Mouse (Mus musculus): ENCODE measurements at regions not wholly inside any gene's neighbourhood (a gene's known extent, or its start where the extent isn't known, plus 50 kb on each side); places are given as distances from the start of the nearest gene placed in this dataset.

DNA sequence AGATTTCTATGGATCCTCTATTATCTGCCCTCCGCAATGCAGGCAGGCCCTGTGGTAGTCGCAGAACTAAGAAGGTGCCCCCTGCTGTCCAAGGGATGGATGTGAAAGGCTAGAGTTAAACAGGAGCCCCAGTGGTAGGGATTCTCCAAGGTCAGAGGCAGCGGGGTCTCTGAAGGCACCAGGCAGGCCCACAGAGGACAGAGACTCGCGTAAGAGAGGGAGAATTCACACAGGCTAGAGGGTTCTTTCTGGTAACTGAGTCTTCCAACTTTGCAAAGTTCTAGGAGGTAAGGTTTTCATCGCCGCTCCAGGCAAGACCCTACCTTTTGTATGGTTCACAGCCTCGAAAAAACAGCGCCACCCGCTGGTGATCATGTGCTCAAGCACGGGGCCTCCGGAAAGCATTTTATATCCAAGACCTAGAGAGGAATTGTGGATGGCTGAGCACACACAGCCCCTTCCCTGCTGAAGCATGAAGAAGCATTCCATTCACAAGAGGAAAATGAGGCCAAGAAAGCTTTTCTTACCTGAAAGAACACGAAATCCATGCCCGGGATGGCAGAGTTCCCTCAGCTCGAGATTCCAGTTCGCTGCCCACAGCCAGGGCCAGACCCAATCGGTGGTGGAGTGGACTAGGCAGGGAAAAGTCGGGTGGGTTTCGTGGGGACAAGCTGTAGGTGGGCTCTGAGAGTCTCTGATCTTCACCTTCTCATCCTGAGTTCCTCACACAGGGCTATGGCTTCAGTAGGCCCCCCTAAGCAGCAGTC is 102.6 kb upstream of the Csf3r start:
- no peaks in the 10 kb centered on the region for H3K36me3 ChIP-seq
- H3K27me3 ChIP-seq = peaks cover 33% of the 10 kb centered on the region; the same call in 1 of the 2 replicates
- no peak for ATAC-seq (ENCODE audit: borderline replicate concordance, extremely low read depth, low FRiP score, low TSS enrichment)
- no peak overlapping the region for H3K27ac ChIP-seq
- 16% methylated on average over 19 of the region's 19 CpGs for WGBS
- no peaks in the 10 kb centered on the region for H3K9me3 ChIP-seq
- no peak overlapping the region for H3K4me2 ChIP-seq
- no peaks in the 10 kb centered on the region for H3K4me1 ChIP-seq
- H3K9ac ChIP-seq = no peak overlapping the region
- H3K4me3 ChIP-seq = no peak overlapping the region

DNA sequence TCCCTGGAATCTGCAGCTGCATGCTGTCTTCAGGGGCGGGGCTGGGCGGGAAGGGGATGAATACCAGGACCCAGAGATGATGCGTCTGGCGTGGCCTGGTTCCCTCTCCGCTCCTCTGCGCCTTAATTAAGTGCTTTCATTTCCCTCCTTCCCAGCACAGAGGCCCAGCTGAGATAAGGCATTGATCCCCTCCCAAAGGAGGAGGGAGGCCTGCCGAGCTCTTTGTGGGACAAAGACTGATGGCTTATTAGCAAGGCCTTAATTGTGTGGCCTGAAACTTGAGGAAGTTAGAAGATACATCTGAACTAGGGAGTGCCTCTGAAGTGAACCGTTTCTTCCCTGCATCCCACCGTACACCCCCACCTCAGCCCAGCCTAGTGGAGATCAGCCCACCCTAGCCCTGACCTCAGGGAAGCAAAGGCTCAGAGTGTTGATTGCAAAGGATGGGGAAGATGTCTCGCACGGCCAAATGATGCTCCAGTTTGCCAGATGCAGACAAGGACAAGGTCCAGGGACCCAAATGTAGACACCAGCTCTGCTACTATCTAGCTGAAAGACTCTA is 102.0 kb upstream of the Csf3r start:
- no peak overlapping the region for H3K9ac ChIP-seq
- H3K4me3 ChIP-seq = no peak overlapping the region
- no peaks in the 10 kb centered on the region for H3K4me1 ChIP-seq
- H3K9me3 ChIP-seq = no peaks in the 10 kb centered on the region
- peaks cover 33% of the 10 kb centered on the region; the same call in 1 of the 2 replicates for H3K27me3 ChIP-seq
- no peaks in the 10 kb centered on the region for H3K36me3 ChIP-seq
- no peak overlapping the region for H3K4me2 ChIP-seq
- 17% methylated on average over 11 of the region's 11 CpGs for WGBS
- ATAC-seq (ENCODE audit: borderline replicate concordance, extremely low read depth, low FRiP score, low TSS enrichment) = no peak
- H3K27ac ChIP-seq = no peak overlapping the region

DNA sequence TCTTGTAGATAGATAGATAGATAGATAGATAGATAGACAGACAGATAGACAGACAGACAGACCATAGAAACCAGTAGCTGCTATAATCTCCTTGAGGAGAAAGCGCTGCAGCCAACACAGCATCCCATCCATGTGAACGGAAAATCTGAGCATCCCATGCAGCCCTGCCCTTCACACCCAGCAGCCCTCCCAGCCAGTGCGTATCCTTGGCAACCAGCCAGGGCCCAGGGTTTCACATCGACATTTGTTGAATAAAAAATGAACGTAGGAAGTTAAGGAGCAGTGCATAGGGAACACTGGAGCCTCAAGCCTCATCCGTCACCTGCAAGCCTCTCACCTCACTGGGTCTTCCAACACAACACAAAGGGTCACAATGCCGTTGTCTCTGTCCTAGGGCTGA is 101.1 kb upstream of the Csf3r start:
- Histone ChIP-seq H3K9me3 (no peaks in the 10 kb centered on the region), H3K27me3 (peaks cover 33% of the 10 kb centered on the region; the same call in 1 of the 2 replicates)

DNA sequence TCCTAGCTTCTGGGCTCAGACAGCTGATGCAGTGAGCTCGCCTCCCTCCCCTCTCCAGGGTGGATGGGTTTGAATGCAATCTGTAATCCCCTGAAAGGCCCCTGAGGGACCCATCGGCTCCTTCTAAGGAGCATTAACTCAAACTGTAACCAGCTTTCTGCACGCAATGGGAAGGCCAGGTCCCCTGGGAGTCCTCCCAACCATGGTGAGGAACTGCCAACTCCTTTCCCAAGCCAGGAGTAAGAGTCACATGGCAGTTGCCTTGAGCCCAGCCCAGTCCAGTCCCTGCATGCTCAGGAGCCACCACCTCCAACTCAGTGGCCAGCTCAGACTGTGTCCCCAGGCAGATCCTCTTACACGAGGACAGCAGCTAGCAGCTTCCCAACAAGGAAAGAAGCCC is 96.2 kb upstream of the Csf3r start:
- no peak overlapping the region for H3K4me2 ChIP-seq
- no peaks in the 10 kb centered on the region for H3K36me3 ChIP-seq
- ATAC-seq (ENCODE audit: borderline replicate concordance, extremely low read depth, low FRiP score, low TSS enrichment) = no peak
- H3K4me1 ChIP-seq = no peaks in the 10 kb centered on the region
- WGBS = 51% methylated on average over 4 of the region's 4 CpGs
- H3K27me3 ChIP-seq = peaks cover 17% of the 10 kb centered on the region; the same call in 1 of the 2 replicates
- no peak overlapping the region for H3K9ac ChIP-seq
- no peak overlapping the region for H3K4me3 ChIP-seq
- no peak overlapping the region for H3K27ac ChIP-seq
- no peaks in the 10 kb centered on the region for H3K9me3 ChIP-seq

More for the DNA sequence above, 101.1 kb upstream of the Csf3r start:
- no peak overlapping the region for H3K4me3 ChIP-seq
- no peaks in the 10 kb centered on the region for H3K4me1 ChIP-seq
- H3K27ac ChIP-seq = no peak overlapping the region
- H3K9ac ChIP-seq = no peak overlapping the region
- no peak overlapping the region for H3K4me2 ChIP-seq
- WGBS = 32% methylated on average over 7 of the region's 7 CpGs
- H3K36me3 ChIP-seq = no peaks in the 10 kb centered on the region
- no peak for ATAC-seq (ENCODE audit: borderline replicate concordance, extremely low read depth, low FRiP score, low TSS enrichment)

DNA sequence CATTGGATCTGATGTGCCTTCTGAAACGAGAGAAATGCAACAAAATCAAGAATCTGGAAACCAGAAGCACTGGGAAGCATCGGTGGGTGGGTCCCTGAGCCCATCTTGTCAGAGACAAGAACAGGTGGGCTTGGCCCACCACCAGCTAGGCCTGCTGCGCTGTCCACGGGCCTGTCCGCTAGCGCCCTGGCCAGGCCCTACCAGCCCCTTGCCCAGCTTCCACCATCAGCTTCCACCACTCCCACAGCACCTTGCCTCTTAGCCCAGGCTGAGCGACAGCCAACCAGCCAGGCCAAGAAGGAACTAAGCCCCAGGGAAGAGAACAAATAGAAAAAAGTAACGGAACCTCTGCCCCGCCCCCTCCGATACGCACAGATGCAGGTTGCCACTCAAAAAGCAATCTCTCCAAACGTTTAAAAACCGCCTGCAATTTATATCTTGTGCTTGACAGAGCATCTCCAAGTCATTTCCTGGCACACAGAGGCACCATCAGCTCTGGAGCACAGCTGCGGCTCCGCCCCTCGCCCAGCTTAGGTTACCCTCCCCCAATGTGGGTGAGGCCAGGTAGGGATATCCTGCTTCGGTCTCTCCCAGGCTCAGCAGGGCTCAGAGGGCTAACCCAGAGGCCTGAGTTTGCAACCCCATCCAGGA is 95.1 kb upstream of the Csf3r start:
- Histone ChIP-seq H3K4me2 (no peak overlapping the region), H3K27me3 (peaks cover 15% of the 10 kb centered on the region; the same call in 1 of the 2 replicates), H3K36me3 (no peaks in the 10 kb centered on the region), H3K4me3 (no peak overlapping the region), H3K4me1 (no peaks in the 10 kb centered on the region), H3K9ac (no peak overlapping the region), H3K9me3 (no peaks in the 10 kb centered on the region), H3K27ac (no peak overlapping the region)
- 60% methylated on average over 17 of the region's 17 CpGs for WGBS
- ATAC-seq (ENCODE audit: borderline replicate concordance, extremely low read depth, low FRiP score, low TSS enrichment) = no peak

DNA sequence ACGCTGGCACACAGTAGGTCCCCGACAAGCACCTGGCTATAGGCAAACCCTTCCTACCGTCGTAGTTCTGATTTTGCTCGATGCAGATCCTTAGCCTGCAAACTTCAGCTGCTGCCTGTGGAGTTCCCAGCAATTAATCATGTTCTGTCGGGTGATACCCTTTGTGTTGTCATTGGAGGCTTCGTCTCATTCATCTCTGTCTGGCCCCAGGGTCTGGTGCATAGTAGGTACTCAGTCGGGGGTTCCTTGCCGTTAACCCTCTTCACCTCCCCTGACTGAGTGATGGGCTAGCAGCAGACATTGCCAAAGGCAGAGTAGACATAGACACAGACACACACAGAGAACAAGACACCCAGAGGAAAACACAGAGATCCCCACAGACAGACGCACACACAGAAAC is 93.6 kb upstream of the Csf3r start:
- H3K27ac ChIP-seq = no peak overlapping the region
- 20% methylated on average over 10 of the region's 10 CpGs for WGBS
- H3K4me1 ChIP-seq = no peaks in the 10 kb centered on the region
- ATAC-seq (ENCODE audit: borderline replicate concordance, extremely low read depth, low FRiP score, low TSS enrichment) = no peak
- no peaks in the 10 kb centered on the region for H3K36me3 ChIP-seq
- no peak overlapping the region for H3K4me3 ChIP-seq
- peaks cover 15% of the 10 kb centered on the region; the same call in 1 of the 2 replicates for H3K27me3 ChIP-seq
- no peak overlapping the region for H3K9ac ChIP-seq
- H3K4me2 ChIP-seq = no peak overlapping the region
- H3K9me3 ChIP-seq = no peaks in the 10 kb centered on the region

DNA sequence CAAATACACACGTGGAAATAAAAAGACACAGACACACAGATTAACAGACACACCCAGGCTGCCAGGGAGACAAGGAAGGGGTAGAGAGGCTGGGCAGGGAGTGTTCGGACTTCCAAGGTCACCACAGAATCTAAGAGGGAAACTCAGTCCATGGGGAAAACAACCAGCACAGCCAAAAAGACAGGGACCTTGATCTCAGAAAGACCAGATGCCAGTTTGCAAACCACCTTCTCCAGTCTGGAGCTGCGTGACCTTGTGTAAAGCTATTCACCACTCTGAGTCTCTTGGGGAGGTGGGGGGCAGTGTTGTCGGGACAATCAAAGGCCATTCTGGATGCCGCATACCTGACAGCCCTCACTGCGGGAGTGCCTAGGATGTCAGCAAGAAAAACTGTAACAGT is 93.0 kb upstream of the Csf3r start:
- Histone ChIP-seq H3K4me1 (no peaks in the 10 kb centered on the region), H3K27me3 (peaks cover 15% of the 10 kb centered on the region; the same call in 1 of the 2 replicates), H3K9ac (no peak overlapping the region), H3K27ac (no peak overlapping the region), H3K36me3 (no peaks in the 10 kb centered on the region), H3K9me3 (no peaks in the 10 kb centered on the region), H3K4me3 (no peak overlapping the region), H3K4me2 (no peak overlapping the region)
- no peak for ATAC-seq (ENCODE audit: borderline replicate concordance, extremely low read depth, low FRiP score, low TSS enrichment)
- 39% methylated on average over 6 of the region's 6 CpGs for WGBS

DNA sequence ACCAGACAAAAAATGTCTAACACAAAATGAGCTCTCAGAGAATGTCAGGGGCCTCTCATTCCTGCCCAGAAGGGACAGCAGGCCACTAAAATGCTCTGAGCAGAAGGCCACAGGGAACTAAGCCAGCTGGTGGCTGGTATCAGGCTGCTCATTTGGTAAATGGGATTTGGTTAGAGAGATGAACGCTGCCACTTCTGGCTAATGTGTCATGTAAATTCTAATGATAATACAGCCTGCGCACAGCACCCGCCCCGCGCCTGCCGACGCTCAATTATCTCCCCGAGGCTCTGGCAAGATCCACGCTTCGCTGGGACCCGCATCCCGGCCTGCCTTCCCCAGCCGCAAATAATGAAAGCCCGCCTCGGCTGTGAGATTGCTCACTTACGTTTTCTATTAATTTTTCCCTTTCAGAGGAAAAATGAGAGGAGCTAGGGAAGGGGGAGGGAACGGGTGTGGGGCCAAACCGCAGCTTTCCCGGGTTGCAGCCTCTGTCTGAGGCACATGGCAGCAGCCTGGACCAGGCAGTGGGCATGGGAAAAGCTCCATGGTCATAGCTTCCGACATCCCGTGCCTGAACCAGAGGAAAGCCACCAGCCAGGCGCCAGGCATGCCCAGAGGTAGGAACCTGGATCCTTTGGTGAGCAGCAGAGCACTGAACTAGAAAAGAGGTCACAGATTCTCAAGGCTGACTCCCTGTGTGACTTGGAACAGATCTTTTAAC is 92.2 kb upstream of the Csf3r start:
- no peaks in the 10 kb centered on the region for H3K9me3 ChIP-seq
- H3K4me2 ChIP-seq = no peak overlapping the region
- no peak for ATAC-seq (ENCODE audit: borderline replicate concordance, extremely low read depth, low FRiP score, low TSS enrichment)
- H3K36me3 ChIP-seq = no peaks in the 10 kb centered on the region
- no peak overlapping the region for H3K9ac ChIP-seq
- H3K27ac ChIP-seq = no peak overlapping the region
- no peak overlapping the region for H3K4me3 ChIP-seq
- 61% methylated on average over 22 of the region's 22 CpGs for WGBS
- H3K4me1 ChIP-seq = no peaks in the 10 kb centered on the region
- H3K27me3 ChIP-seq = peaks cover 15% of the 10 kb centered on the region; the same call in 1 of the 2 replicates

DNA sequence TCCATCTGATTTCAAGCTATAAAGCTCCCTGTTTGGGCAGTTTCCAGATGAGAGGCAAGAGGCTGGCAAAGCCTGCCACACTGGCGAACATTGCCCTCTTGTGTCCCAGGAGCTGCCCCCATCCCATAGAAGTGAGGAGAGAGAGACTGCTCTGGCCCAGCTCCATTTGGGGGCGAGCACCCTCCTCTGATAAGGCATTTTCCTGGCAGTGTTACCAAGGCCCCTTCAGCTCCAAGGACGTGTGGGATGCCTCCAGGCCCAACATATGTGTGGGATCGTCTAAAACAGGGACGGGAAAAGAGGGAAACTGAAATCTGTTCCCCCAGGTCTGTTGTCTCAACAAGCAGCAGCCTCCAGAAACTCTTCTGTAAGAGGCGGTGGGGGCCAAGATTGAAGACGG is 88.0 kb upstream of the Csf3r start:
- 64% methylated on average over 7 of the region's 7 CpGs for WGBS
- Histone ChIP-seq H3K9ac (no peak overlapping the region), H3K36me3 (no peaks in the 10 kb centered on the region), H3K4me1 (no peaks in the 10 kb centered on the region), H3K4me3 (no peak overlapping the region), H3K27ac (no peak overlapping the region), H3K27me3 (0 out of 2 replicates have a peak, but pooled peaks cover 12% of the 10 kb centered on the region), H3K9me3 (no peaks in the 10 kb centered on the region), H3K4me2 (no peak overlapping the region)
- no peak for ATAC-seq (ENCODE audit: borderline replicate concordance, extremely low read depth, low FRiP score, low TSS enrichment)

DNA sequence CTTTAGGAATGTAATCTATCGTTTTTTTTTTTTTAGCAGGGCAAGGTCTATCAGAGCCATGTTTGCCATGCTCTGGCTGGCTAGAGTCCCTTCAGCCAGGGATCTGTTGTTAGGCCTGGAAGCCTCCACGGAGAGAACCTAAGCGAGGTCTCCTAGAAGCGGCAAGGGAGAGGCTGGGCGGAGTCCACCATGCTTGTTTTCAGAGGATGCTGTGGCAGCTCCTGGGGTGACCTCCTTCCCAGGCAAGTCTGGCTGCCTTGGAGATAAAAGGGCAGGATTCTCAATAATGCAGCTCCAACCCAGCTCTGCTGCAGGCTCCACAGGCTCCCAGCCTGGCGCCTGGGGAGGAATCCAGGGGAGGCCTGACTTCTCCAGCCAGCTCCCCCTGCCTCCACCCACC is 86.2 kb upstream of the Csf3r start:
- ATAC-seq (ENCODE audit: borderline replicate concordance, extremely low read depth, low FRiP score, low TSS enrichment) = no peak
- WGBS = 46% methylated on average over 6 of the region's 6 CpGs

DNA sequence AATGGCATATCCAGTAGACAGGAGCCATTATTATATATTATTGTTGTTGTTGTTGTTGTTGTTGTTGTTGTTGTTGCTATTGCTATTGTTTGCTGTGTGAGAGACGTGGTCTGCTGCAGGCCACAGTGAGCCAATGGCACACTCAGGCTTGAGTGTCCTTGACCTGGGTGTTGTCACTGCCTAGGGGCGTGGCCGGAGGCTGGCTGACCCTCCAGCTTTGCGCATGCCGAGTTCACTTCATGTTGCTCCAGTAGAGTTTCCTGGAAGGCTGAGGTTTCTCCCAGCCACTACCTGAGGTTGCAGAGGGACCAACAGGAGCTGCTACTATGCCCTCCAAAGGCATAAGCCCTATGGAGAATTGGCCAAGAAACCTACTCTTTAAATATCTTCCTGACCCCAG is 83.1 kb upstream of the Csf3r start:
- no peak overlapping the region for H3K4me3 ChIP-seq
- no peaks in the 10 kb centered on the region for H3K4me1 ChIP-seq
- H3K4me2 ChIP-seq = no peak overlapping the region
- H3K9me3 ChIP-seq = no peaks in the 10 kb centered on the region
- 0 out of 2 replicates have a peak, but pooled peaks cover 3% of the 10 kb centered on the region for H3K27me3 ChIP-seq
- H3K27ac ChIP-seq = no peak overlapping the region
- ATAC-seq (ENCODE audit: borderline replicate concordance, extremely low read depth, low FRiP score, low TSS enrichment) = no peak
- H3K9ac ChIP-seq = no peak overlapping the region
- H3K36me3 ChIP-seq = no peaks in the 10 kb centered on the region
- 39% methylated on average over 5 of the region's 5 CpGs for WGBS

More for the DNA sequence above, 86.2 kb upstream of the Csf3r start:
- H3K9me3 ChIP-seq = no peaks in the 10 kb centered on the region
- no peak overlapping the region for H3K4me2 ChIP-seq
- H3K36me3 ChIP-seq = no peaks in the 10 kb centered on the region
- H3K27me3 ChIP-seq = 0 out of 2 replicates have a peak, but pooled peaks cover 3% of the 10 kb centered on the region
- no peaks in the 10 kb centered on the region for H3K4me1 ChIP-seq
- H3K4me3 ChIP-seq = no peak overlapping the region
- no peak overlapping the region for H3K27ac ChIP-seq
- no peak overlapping the region for H3K9ac ChIP-seq
